Mouse (Mus musculus) myocyte (in vitro differentiated cells): ENCODE measurements around the gene Fam131c. TPM values are rescaled to one million over a fixed set of nuclear protein-coding genes. Genes with fewer than 3 reads are reported as not detected.

Experiments
- H3K27me3 ChIP-seq: one replicate; pipeline ENCODE4 v1.6.1; 2011; ENCODE audit not compliant: control insufficient read depth, insufficient read depth, insufficient read length
- H3K36me3 ChIP-seq: one replicate; pipeline ENCODE4 v1.6.1; 2011; ENCODE audit not compliant: control insufficient read depth, insufficient read depth
- H3K4me2 ChIP-seq: one replicate; pipeline ENCODE4 v1.6.1; 2011; ENCODE audit warnings: low read depth, control low read depth
- H3K4me3 ChIP-seq: one replicate; pipeline ENCODE4 v1.5.1; 2011; ENCODE audit warnings: mild to moderate bottlenecking, control low read depth, moderate library complexity
- H3K79me2 ChIP-seq: one replicate; pipeline ENCODE4 v1.6.1; 2011; ENCODE audit not compliant: control insufficient read depth, insufficient read depth
- H3ac ChIP-seq: one replicate; pipeline ENCODE4 v1.6.1; 2011; ENCODE audit not compliant: control insufficient read depth, insufficient read length
- CEBPB ChIP-seq: IDR thresholded peaks from 2 replicates; pipeline ENCODE4 v1.6.1; 2011; ENCODE audit warnings: mild to moderate bottlenecking, moderate library complexity; ENCODE audit not compliant: poor library complexity, insufficient read depth, severe bottlenecking
- E2F4 ChIP-seq: IDR thresholded peaks from one replicate; pipeline ENCODE4 v1.6.1; 2011; ENCODE audit warnings: mild to moderate bottlenecking, control low read depth, moderate library complexity; ENCODE audit not compliant: insufficient read depth
- MAX ChIP-seq: IDR thresholded peaks from one replicate; pipeline ENCODE4 v1.6.1; 2011; ENCODE audit warnings: low read depth, mild to moderate bottlenecking, control low read depth
- MYOD1 ChIP-seq, 3 experiments: IDR thresholded peaks; one replicate each; pipeline ENCODE4 v1.6.1; 2011; ENCODE audit warnings: control low read depth in 2 of 3, low read depth in 2 of 3, mild to moderate bottlenecking in 2 of 3, moderate library complexity in 1 of 3; ENCODE audit not compliant: insufficient read length in 2 of 3, control insufficient read depth in 1 of 3
- MYOG ChIP-seq, 3 experiments: IDR thresholded peaks; one replicate each; pipeline ENCODE4 v1.6.1; 2011; ENCODE audit warnings: control low read depth in 2 of 3, low read depth in 2 of 3, mild to moderate bottlenecking in 2 of 3; ENCODE audit not compliant: insufficient read length in 2 of 3, control insufficient read depth in 1 of 3, insufficient read depth in 1 of 3
- POLR2A ChIP-seq: IDR thresholded peaks from one replicate; pipeline ENCODE4 v1.6.1; 2011; ENCODE audit warnings: low read depth, mild to moderate bottlenecking, control low read depth, moderate library complexity; ENCODE audit not compliant: insufficient read length
- POLR2AphosphoS2 ChIP-seq: IDR thresholded peaks from one replicate; pipeline ENCODE4 v1.6.1; 2011; ENCODE audit warnings: low read depth, control low read depth; ENCODE audit not compliant: insufficient read length
- REST ChIP-seq: IDR thresholded peaks from one replicate; pipeline ENCODE4 v1.6.1; 2011; ENCODE audit warnings: mild to moderate bottlenecking, control low read depth, moderate library complexity; ENCODE audit not compliant: insufficient read depth, insufficient read length
- SRF ChIP-seq: IDR thresholded peaks from one replicate; pipeline ENCODE4 v1.6.1; 2011; ENCODE audit warnings: low read depth; ENCODE audit not compliant: control insufficient read depth, insufficient read length
- TCF12 ChIP-seq: IDR thresholded peaks from one replicate; pipeline ENCODE4 v1.6.1; 2011; ENCODE audit warnings: mild to moderate bottlenecking, control low read depth; ENCODE audit not compliant: poor library complexity, insufficient read depth, severe bottlenecking
- TCF3 ChIP-seq: IDR thresholded peaks from one replicate; pipeline ENCODE4 v1.6.1; 2011; ENCODE audit warnings: low read depth, control low read depth; ENCODE audit not compliant: insufficient read length
- USF1 ChIP-seq: IDR thresholded peaks from one replicate; pipeline ENCODE4 v1.6.1; 2011; ENCODE audit warnings: low read depth, mild to moderate bottlenecking, control low read depth, moderate library complexity
- polyA plus RNA-seq: library from polyadenylated mRNA; unstranded; fragments of >200 nt; fragmentation: generic; extraction: Trizol; gene quantifications from one replicate; pipeline ENCODE4 v1.2.1, GENCODE M21; 2012; ENCODE audit warnings: missing spikeins

The Fam131c gene
- polyA plus RNA-seq, 1 experiment: 0.77 TPM

DNA sequence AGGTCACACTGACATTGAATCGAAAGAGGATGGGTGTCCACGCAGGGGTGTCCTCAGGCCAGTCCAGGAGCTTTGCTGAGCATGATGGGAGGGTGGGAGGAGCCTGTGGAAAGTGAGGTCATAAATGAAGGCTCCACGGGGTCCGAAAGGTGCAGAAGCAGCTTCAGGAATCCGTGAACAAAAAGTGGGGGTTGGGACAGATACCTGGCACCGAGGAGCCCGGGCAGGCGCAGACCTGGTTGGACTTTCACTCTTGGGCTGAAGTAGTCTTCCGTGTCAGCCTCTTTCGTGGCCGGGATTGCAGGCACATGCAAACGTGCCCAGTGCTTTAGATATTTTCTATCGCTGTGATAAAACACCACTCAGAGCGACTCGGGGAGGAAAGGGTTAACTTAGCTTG, 32.2 kb downstream of the Fam131c start:
- H3K4me2 ChIP-seq: no peak overlapping the region
- H3K79me2 ChIP-seq: no peaks in the 10 kb centered on the region
- H3K4me3 ChIP-seq: no peak overlapping the region
- peaks cover 8% of the 10 kb centered on the region for H3K27me3 ChIP-seq
- H3ac ChIP-seq: no peak overlapping the region
- no peaks in the 10 kb centered on the region for H3K36me3 ChIP-seq
- TF ChIP-seq MYOG (IDR thresholded peaks at IDR 0.05; ENCODE audit: control insufficient read depth in 1 of 3, insufficient read depth in 1 of 3, insufficient read length in 2 of 3, low read depth in 2 of 3) (no peak), REST (no peak), POLR2AphosphoS2 (no peak), MYOD1 (IDR thresholded peaks at IDR 0.05; ENCODE audit: control insufficient read depth in 1 of 3, insufficient read length in 2 of 3, low read depth in 2 of 3) (no peak), USF1 (no peak), MAX (no peak), TCF3 (no peak), CEBPB (no peak), TCF12 (no peak), POLR2A (no peak), E2F4 (no peak), SRF (no peak)

- H3K79me2 ChIP-seq: no peaks in the 10 kb centered on the region
- no peaks in the 10 kb centered on the region for H3K27me3 ChIP-seq
- no peaks in the 10 kb centered on the region for H3K36me3 ChIP-seq
- H3K4me3 ChIP-seq: no peak overlapping the region
- TF ChIP-seq USF1: no peak
- peak in 2 of 3 experiments; percentile 22 to 80 for TF ChIP-seq MYOD1 (IDR thresholded peaks at IDR 0.05; ENCODE audit: control insufficient read depth in 1 of 3, insufficient read length in 2 of 3, low read depth in 2 of 3)
- peak in 1 of 3 experiments; percentile 80 for TF ChIP-seq MYOG (IDR thresholded peaks at IDR 0.05; ENCODE audit: control insufficient read depth in 1 of 3, insufficient read depth in 1 of 3, insufficient read length in 2 of 3, low read depth in 2 of 3)
- H3K4me2 ChIP-seq: peak overlapping the region; percentile 63
- H3ac ChIP-seq: no peak overlapping the region
These were observed 36.7 kb downstream of the Fam131c start for GRCm38 (mm10) chr4:141404518-141405313.

GRCm38 (mm10) chr4:141405314-141405622, 37.2 kb downstream of the Fam131c start:
- no peak overlapping the region for H3K4me3 ChIP-seq
- no peaks in the 10 kb centered on the region for H3K79me2 ChIP-seq
- H3K27me3 ChIP-seq: no peaks in the 10 kb centered on the region
- no peak overlapping the region for H3K4me2 ChIP-seq
- H3K36me3 ChIP-seq: no peaks in the 10 kb centered on the region
- H3ac ChIP-seq: no peak overlapping the region
- TF ChIP-seq USF1: no peak

DNA sequence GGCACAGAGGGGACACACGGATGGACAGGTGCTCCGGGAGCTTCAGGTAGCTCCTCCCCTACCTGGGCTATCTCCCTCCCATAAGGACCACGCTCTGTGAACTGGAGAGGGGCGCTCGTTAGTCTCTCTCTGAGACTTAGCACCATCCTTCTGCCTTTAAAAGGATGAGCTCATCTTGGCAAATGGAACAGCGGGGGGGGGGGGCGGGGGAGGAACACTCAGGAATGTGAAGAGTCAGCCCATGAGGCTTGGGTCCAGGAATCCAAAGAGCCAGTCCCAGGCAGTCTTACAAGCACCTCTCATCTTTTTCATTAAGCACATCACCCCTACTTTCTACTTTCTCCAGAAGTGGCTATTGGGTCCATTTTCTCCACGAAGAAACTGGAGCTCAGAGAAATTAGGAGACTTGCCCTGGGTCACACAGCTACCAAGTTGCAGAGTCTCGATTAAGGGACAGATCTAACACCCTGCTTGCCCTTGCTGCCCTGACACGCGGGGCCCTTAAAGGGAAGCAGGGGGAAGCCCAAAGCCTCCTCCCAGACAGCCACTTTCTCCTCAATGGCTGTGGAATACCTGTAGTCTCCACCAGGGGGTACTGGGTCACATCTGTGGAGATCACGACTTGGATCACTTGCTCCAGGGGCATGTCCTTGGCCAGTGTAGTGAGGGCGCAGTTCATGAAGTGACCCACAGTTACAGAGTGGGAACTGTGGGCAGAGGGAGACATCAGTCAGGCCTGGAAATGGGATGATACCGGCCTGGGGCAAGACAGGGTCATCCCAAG, 38.7 kb downstream of the Fam131c start:
- Histone ChIP-seq H3K79me2 (no peaks in the 10 kb centered on the region), H3K27me3 (no peaks in the 10 kb centered on the region), H3K4me2 (peak overlapping the region; percentile 58), H3ac (no peak overlapping the region), H3K4me3 (no peak overlapping the region), H3K36me3 (no peaks in the 10 kb centered on the region)
- TF ChIP-seq TCF3 (no peak), POLR2AphosphoS2 (no peak), TCF12 (no peak), MAX (no peak), REST (no peak), SRF (no peak), POLR2A (no peak), MYOG (IDR thresholded peaks at IDR 0.05; ENCODE audit: control insufficient read depth in 1 of 3, insufficient read depth in 1 of 3, insufficient read length in 2 of 3, low read depth in 2 of 3) (no peak), CEBPB (no peak), MYOD1 (IDR thresholded peaks at IDR 0.05; ENCODE audit: control insufficient read depth in 1 of 3, insufficient read length in 2 of 3, low read depth in 2 of 3) (no peak), E2F4 (no peak), USF1 (no peak)

DNA sequence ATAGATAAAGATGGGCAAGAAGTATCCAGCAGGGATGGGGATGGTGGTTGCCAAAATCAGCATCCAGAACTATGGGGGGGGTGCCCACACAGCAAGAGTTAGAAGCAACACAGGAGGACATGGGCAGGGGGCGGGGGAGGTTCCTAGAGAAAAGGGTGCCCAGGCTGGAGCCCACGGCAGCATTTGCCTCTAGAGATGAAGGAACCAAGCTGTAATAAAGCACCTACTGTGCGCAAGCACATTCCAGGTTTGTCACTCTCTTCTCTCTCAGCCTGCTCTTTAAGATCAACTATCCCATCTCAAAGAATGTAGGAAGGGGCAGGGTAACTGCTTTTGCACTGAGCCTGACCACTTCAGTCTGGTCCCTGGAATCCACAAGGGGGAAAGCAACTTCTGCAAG, 40.6 kb downstream of the Fam131c start:
- Histone ChIP-seq H3K79me2 (no peaks in the 10 kb centered on the region), H3K36me3 (no peaks in the 10 kb centered on the region), H3K27me3 (no peaks in the 10 kb centered on the region), H3ac (no peak overlapping the region), H3K4me2 (no peak overlapping the region), H3K4me3 (no peak overlapping the region)
- TF ChIP-seq MYOD1 (IDR thresholded peaks at IDR 0.05; ENCODE audit: control insufficient read depth in 1 of 3, insufficient read length in 2 of 3, low read depth in 2 of 3) (no peak), SRF (no peak), MAX (no peak), REST (no peak), TCF3 (no peak), POLR2AphosphoS2 (no peak), E2F4 (no peak), POLR2A (no peak), MYOG (IDR thresholded peaks at IDR 0.05; ENCODE audit: control insufficient read depth in 1 of 3, insufficient read depth in 1 of 3, insufficient read length in 2 of 3, low read depth in 2 of 3) (no peak), TCF12 (no peak), CEBPB (no peak), USF1 (no peak)
